Mouse (Mus musculus) midbrain, embryonic 10.5 days (tissue): ENCODE measurements around the gene Arhgap24. TPM values are rescaled to one million over a fixed set of nuclear protein-coding genes. Genes with fewer than 3 reads are reported as not detected.

Experiments
- DNase-seq: peaks from one replicate; pipeline ENCODE4 v3.0.0-alpha.2; 2017; ENCODE audit warnings: low spot score
- H3K27ac ChIP-seq: fragments of 300-500 bp; sonication (generic); replicated peaks from 2 replicates; pipeline ENCODE4 v1.5.1; 2016; ENCODE audit warnings: mild to moderate bottlenecking
- H3K27me3 ChIP-seq: fragments of 300-500 bp; sonication (generic); 2 replicates; pipeline ENCODE4 v1.6.1; 2016; ENCODE audit warnings: low read depth, mild to moderate bottlenecking; ENCODE audit not compliant: poor library complexity, severe bottlenecking
- H3K36me3 ChIP-seq: fragments of 300-500 bp; sonication (generic); 2 replicates; pipeline ENCODE4 v1.6.1; 2016; ENCODE audit warnings: mild to moderate bottlenecking, moderate library complexity
- H3K4me1 ChIP-seq: fragments of 300-500 bp; sonication (generic); 2 replicates; pipeline ENCODE4 v1.6.1; 2016
- H3K4me3 ChIP-seq: fragments of 300-500 bp; sonication (generic); 2 replicates; pipeline ENCODE4 v1.5.1; 2016; ENCODE audit warnings: mild to moderate bottlenecking, moderate library complexity
- H3K9me3 ChIP-seq: fragments of 300-500 bp; sonication (generic); replicated peaks from 2 replicates; pipeline ENCODE4 v1.6.1; 2016; ENCODE audit warnings: mild to moderate bottlenecking
- WGBS: fragments of 180-500 bp; shearing (Covaris S2); methylation state at CpG from one replicate; pipeline ENCODE4 v1.1.7; 2016; 5-methylcytosine and 5-hydroxymethylcytosine counted together
- polyA plus RNA-seq: library from polyadenylated mRNA; unstranded; fragments of >200 nt; fragmentation: Nextera tagmentation; extraction: Ambion mirVana; gene quantifications from 2 replicates; pipeline ENCODE4 v1.2.1, GENCODE M21; 2016

Gene Arhgap24
- polyA plus RNA-seq, 1 experiment from 2014 or later = 3.5 TPM

- no peak for DNase-seq
- no peaks in the 10 kb centered on the region for H3K27me3 ChIP-seq
- no peaks in the 10 kb centered on the region for H3K9me3 ChIP-seq
- H3K4me1 ChIP-seq = peaks cover 20% of the 10 kb centered on the region
- H3K27ac ChIP-seq = no peak overlapping the region
- no peak overlapping the region for H3K4me3 ChIP-seq
- WGBS = 90% methylated on average over 3 of the region's 3 CpGs
- no peaks in the 10 kb centered on the region for H3K36me3 ChIP-seq
These were observed 332.1 kb downstream of the Arhgap24 start for GRCm38 (mm10) chr5:102813271-102813670.

- Histone ChIP-seq H3K9me3 (no peaks in the 10 kb centered on the region), H3K4me1 (no peaks in the 10 kb centered on the region), H3K4me3 (no peak overlapping the region), H3K27ac (no peak overlapping the region), H3K36me3 (no peaks in the 10 kb centered on the region), H3K27me3 (no peaks in the 10 kb centered on the region)
- no peak for DNase-seq
- WGBS = 90% methylated on average over 7 of the region's 7 CpGs
These were observed 336.4 kb downstream of the Arhgap24 start for GRCm38 (mm10) chr5:102817641-102818040.

GRCm38 (mm10) chr5:102825538-102825937, 344.3 kb downstream of the Arhgap24 start:
- H3K4me3 ChIP-seq = no peak overlapping the region
- H3K27ac ChIP-seq = no peak overlapping the region
- no peaks in the 10 kb centered on the region for H3K36me3 ChIP-seq
- DNase-seq = no peak
- WGBS = 89% methylated on average over 8 of the region's 8 CpGs
- no peaks in the 10 kb centered on the region for H3K27me3 ChIP-seq
- H3K9me3 ChIP-seq = no peaks in the 10 kb centered on the region
- H3K4me1 ChIP-seq = no peaks in the 10 kb centered on the region

GRCm38 (mm10) chr5:102839071-102839470, 357.9 kb downstream of the Arhgap24 start:
- Histone ChIP-seq H3K27me3 (no peaks in the 10 kb centered on the region), H3K9me3 (no peaks in the 10 kb centered on the region), H3K27ac (no peak overlapping the region), H3K4me1 (peaks cover 12% of the 10 kb centered on the region), H3K4me3 (no peak overlapping the region), H3K36me3 (no peaks in the 10 kb centered on the region)
- DNase-seq = no peak
- WGBS = 80% methylated on average over 4 of the region's 4 CpGs

GRCm38 (mm10) chr5:102843934-102844709, 362.9 kb downstream of the Arhgap24 start:
- Histone ChIP-seq H3K36me3 (no peaks in the 10 kb centered on the region), H3K4me1 (peaks cover 46% of the 10 kb centered on the region), H3K4me3 (no peak overlapping the region), H3K27me3 (peaks cover 11% of the 10 kb centered on the region; the same call in 1 of the 2 replicates), H3K9me3 (no peaks in the 10 kb centered on the region), H3K27ac (no peak overlapping the region)
- no peak for DNase-seq
- 32% methylated on average over 5 of the region's 5 CpGs for WGBS

- Histone ChIP-seq H3K9me3 (no peaks in the 10 kb centered on the region), H3K27ac (peak overlapping the region; percentile 83), H3K27me3 (peaks cover 11% of the 10 kb centered on the region; the same call in 1 of the 2 replicates), H3K4me1 (peaks cover 46% of the 10 kb centered on the region), H3K36me3 (no peaks in the 10 kb centered on the region), H3K4me3 (peak overlapping the region; percentile 58)
- DNase-seq = peak; percentile 77
- WGBS = under 1% methylated on average over 21 of the region's 21 CpGs
These were observed 363.8 kb downstream of the Arhgap24 start for GRCm38 (mm10) chr5:102844731-102845598.

GRCm38 (mm10) chr5:102845800-102846199, 364.6 kb downstream of the Arhgap24 start:
- H3K27me3 ChIP-seq = peaks cover 11% of the 10 kb centered on the region; the same call in 1 of the 2 replicates
- peak overlapping the region; percentile 83 for H3K27ac ChIP-seq
- H3K4me3 ChIP-seq = peak overlapping the region; percentile 58
- 12% methylated on average over 11 of the region's 11 CpGs for WGBS
- H3K9me3 ChIP-seq = no peaks in the 10 kb centered on the region
- DNase-seq = no peak
- H3K36me3 ChIP-seq = no peaks in the 10 kb centered on the region
- peaks cover 40% of the 10 kb centered on the region for H3K4me1 ChIP-seq

- no peak overlapping the region for H3K4me3 ChIP-seq
- no peaks in the 10 kb centered on the region for H3K36me3 ChIP-seq
- peaks cover 36% of the 10 kb centered on the region for H3K4me1 ChIP-seq
- no peak overlapping the region for H3K27ac ChIP-seq
- 79% methylated on average over 4 of the region's 4 CpGs for WGBS
- peaks cover 11% of the 10 kb centered on the region; the same call in 1 of the 2 replicates for H3K27me3 ChIP-seq
- H3K9me3 ChIP-seq = no peaks in the 10 kb centered on the region
- no peak for DNase-seq
These were observed 366.7 kb downstream of the Arhgap24 start for GRCm38 (mm10) chr5:102847859-102848258.

- Histone ChIP-seq H3K9me3 (no peaks in the 10 kb centered on the region), H3K4me1 (peaks cover 20% of the 10 kb centered on the region), H3K27ac (no peak overlapping the region), H3K36me3 (no peaks in the 10 kb centered on the region), H3K4me3 (no peak overlapping the region), H3K27me3 (peaks cover 5% of the 10 kb centered on the region; the same call in 1 of the 2 replicates)
- no peak for DNase-seq
- 85% methylated on average over 2 of the region's 2 CpGs for WGBS
These were observed 370.6 kb downstream of the Arhgap24 start for GRCm38 (mm10) chr5:102851761-102852160.

GRCm38 (mm10) chr5:102853750-102854149, 372.6 kb downstream of the Arhgap24 start:
- peaks cover 10% of the 10 kb centered on the region for H3K4me1 ChIP-seq
- 81% methylated on average over 1 of the region's 1 CpGs for WGBS
- DNase-seq = no peak

GRCm38 (mm10) chr5:102855805-102856204, 374.6 kb downstream of the Arhgap24 start:
- peak; percentile 39 for DNase-seq
- 0 out of 2 replicates have a peak overlapping the region, but pooled peaks have one; percentile 30 for H3K27ac ChIP-seq
- H3K36me3 ChIP-seq = no peaks in the 10 kb centered on the region
- H3K4me3 ChIP-seq = peak overlapping the region; percentile 29; the same call in 1 of the 2 replicates
- H3K9me3 ChIP-seq = no peaks in the 10 kb centered on the region
- H3K4me1 ChIP-seq = peaks cover 10% of the 10 kb centered on the region
- H3K27me3 ChIP-seq = no peaks in the 10 kb centered on the region
- 28% methylated on average over 10 of the region's 10 CpGs for WGBS

More at GRCm38 (mm10) chr5:102853750-102854149, 372.6 kb downstream of the Arhgap24 start:
- Histone ChIP-seq H3K27ac (no peak overlapping the region), H3K4me3 (no peak overlapping the region), H3K9me3 (no peaks in the 10 kb centered on the region), H3K27me3 (no peaks in the 10 kb centered on the region), H3K36me3 (no peaks in the 10 kb centered on the region)

GRCm38 (mm10) chr5:102858047-102858446, 376.9 kb downstream of the Arhgap24 start:
- DNase-seq = no peak
- Histone ChIP-seq H3K36me3 (no peaks in the 10 kb centered on the region), H3K4me3 (no peak overlapping the region), H3K27ac (no peak overlapping the region), H3K27me3 (no peaks in the 10 kb centered on the region), H3K4me1 (peaks cover 10% of the 10 kb centered on the region), H3K9me3 (no peaks in the 10 kb centered on the region)
